Mouse (Mus musculus) T-helper 1 cell (primary cell): ENCODE results near the gene Peli2.
"Not testable (repeated sequence)": the region's sequence is repeated elsewhere in the genome, so short reads cannot be mapped to it uniquely, and the experiment has no call there.

ENCODE experiments used
- in situ Hi-C: fragments of 300-600 bp; cut with MboI, MseI; formaldehyde crosslinking; loops from one replicate; pipeline ENCODE4 v1.15.1; 2025; ENCODE audit warnings: high pct_unique_total_duplicates

The Peli2 gene

GRCm38 (mm10) chr14:48120752-48121528 lies at the start of gene Peli2:
Gene Peli2, plus strand, starts transcription at chr14:48120823.
- in situ Hi-C loops: no loop called here

GRCm38 (mm10) chr14:48072104-48072503 lies 48.5 kb upstream of the Peli2 start:
- in situ Hi-C loops: no loop called here

GRCm38 (mm10) chr14:48073247-48074161 lies 47.1 kb upstream of the Peli2 start:
- in situ Hi-C loops: no loop called here

- in situ Hi-C loops: not testable (repeated sequence)
Measured at GRCm38 (mm10) chr14:48079574-48079973, 41.0 kb upstream of the Peli2 start.

- in situ Hi-C loops: no loop called here
Measured at GRCm38 (mm10) chr14:48083836-48084812, 36.5 kb upstream of the Peli2 start.

GRCm38 (mm10) chr14:48086682-48087297 lies 33.8 kb upstream of the Peli2 start:
- in situ Hi-C loops: no loop called here

- in situ Hi-C loops: no loop called here
Measured at GRCm38 (mm10) chr14:48087298-48087830, 33.3 kb upstream of the Peli2 start.

- in situ Hi-C loops: no loop called here
Measured at GRCm38 (mm10) chr14:48090465-48090864, 30.2 kb upstream of the Peli2 start.

- in situ Hi-C loops: no loop called here
Measured at GRCm38 (mm10) chr14:48091160-48091559, 29.5 kb upstream of the Peli2 start.

GRCm38 (mm10) chr14:48098253-48098652 lies 22.4 kb upstream of the Peli2 start:
- in situ Hi-C loops: no loop called here

GRCm38 (mm10) chr14:48099354-48099753 lies 21.3 kb upstream of the Peli2 start:
- in situ Hi-C loops: no loop called here

- in situ Hi-C loops: no loop called here
Measured at GRCm38 (mm10) chr14:48106453-48106852, 14.2 kb upstream of the Peli2 start.

- in situ Hi-C loops: loop anchor here (5.0 kb wide), 1 partner anchor 549 kb away; no protein-coding TSS in a partner anchor
Measured at GRCm38 (mm10) chr14:48117986-48118385, 2.6 kb upstream of the Peli2 start.

- in situ Hi-C loops: loop anchor here (5.0 kb wide), 1 partner anchor 548 kb away; no protein-coding TSS in a partner anchor
Measured at GRCm38 (mm10) chr14:48119012-48119647, 1.5 kb upstream of the Peli2 start.

GRCm38 (mm10) chr14:48119648-48120270 lies 864 bp upstream of the Peli2 start:
- in situ Hi-C loops: loop anchor here (5.0 kb wide), 1 partner anchor 548 kb away; no protein-coding TSS in a partner anchor

- in situ Hi-C loops: no loop called here
Measured at GRCm38 (mm10) chr14:48120443-48120751, 226 bp upstream of the Peli2 start.

- in situ Hi-C loops: no loop called here
Measured at GRCm38 (mm10) chr14:48121529-48122517, 1.2 kb downstream of the Peli2 start.

GRCm38 (mm10) chr14:48124011-48124410 lies 3.4 kb downstream of the Peli2 start:
- in situ Hi-C loops: no loop called here
